Mouse (Mus musculus) adipocyte (in vitro differentiated cells): ENCODE measurements around the gene Hmcn2.

Experiments used
- DNase-seq: peaks from one replicate; pipeline ENCODE4 v3.0.0-alpha.2; 2016; ENCODE audit warnings: low spot score

Hmcn2 gene

DNA sequence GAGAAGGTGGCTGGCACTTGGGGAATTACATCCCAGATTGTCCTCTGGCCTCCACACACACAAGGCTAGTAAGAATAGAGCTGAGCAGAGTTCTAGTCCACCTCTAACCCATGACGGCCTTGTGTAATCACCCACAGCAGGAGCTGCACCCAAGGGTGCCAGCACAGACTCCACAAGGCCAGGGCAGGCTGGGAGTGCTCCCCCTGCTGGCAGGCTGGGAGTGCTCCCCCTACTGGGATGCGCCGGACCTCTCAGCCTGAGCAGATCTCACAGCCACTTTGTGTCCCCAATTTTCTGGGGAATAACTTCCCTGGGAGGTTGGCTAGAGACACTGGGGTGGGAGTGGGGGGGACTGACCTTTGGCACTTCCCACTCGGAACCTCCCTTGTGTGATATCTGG is 68.7 kb downstream of the Hmcn2 start:
- peak; percentile 11 for DNase-seq

GRCm38 (mm10) chr2:31416968-31417367 is 102.8 kb downstream of the Hmcn2 start:
- DNase-seq = no peak

- DNase-seq = no peak
These were observed 103.8 kb downstream of the Hmcn2 start for GRCm38 (mm10) chr2:31418021-31418420.

DNA sequence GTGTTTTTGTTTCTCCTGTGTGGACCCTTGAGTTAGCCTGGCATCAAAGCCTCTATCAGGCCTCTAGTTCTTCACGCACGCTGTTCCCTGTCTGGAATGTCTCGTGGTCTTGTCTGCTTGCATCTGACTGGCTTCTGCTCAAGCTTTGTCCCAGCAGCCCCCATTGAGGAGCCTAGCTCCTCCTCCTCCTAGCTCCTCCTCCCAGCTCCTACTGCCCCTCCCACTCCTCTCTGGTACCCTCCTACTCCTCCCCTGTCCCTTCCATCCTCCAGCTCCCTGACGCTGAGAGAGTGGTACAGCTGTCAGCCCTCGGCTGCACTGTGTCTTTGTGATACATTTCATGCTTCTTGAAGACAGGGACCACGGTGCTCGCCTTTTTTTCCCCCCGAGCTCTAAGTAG is 104.4 kb downstream of the Hmcn2 start:
- DNase-seq = no peak

DNA sequence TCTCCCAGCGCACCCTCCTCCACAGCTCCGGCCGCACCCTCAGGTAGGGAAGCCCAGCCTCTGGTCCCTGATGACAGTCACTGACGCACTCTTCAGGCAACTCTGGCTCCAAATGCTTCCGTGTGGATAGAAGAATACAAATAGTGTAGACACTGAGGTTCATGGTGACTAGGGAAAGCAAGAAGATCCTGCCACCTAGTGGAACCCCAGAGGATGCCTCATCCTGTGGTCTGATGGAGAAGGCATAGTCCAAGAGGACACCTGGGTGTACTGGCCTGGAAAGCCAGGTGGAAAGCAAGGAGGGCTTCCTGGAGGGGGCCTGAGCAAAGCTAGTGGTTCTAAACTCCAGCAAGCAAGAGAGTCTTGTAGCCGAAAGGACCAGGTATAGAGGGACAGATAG is 106.7 kb downstream of the Hmcn2 start:
- peak; percentile 24 for DNase-seq

GRCm38 (mm10) chr2:31422576-31422975 is 108.4 kb downstream of the Hmcn2 start:
- no peak for DNase-seq

DNA sequence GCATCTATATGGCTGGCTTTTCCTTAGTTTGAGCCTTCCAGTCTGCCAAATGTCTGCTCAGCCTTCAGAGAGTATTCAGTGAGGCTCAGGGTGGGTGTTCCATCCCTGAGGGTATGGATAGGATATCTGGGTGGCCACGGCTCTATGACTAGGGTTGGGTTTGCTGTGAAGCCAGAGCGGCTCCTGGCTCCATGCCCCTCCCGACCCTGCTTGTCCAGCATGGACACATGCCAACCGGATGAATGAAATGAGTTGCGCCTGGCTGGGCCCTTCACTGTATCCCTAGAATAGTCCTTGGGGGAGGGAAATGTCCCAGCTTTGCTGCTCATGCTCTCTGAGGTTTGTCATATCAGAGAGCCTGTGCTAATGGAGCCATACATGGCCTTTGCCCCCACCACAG is 117.3 kb downstream of the Hmcn2 start:
- DNase-seq = no peak

DNA sequence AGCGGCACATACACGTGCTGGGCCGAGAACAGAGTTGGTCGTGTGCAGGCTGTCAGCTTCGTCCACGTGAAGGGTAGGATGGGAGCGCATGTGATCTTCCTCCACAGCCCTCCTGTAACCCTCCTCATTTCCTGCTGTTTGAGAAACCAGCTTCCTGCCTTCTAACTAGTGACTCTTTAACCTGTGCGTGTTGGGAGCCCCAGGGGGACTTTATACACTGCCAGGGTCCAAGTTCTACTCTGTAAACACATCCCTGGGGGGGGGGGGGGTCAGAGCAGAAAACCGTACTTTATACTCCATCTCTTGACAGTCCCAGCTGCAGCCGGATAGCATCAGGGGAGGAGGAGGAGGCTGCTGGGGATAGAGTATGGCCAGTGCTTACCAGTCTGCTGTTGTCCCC is 120.5 kb downstream of the Hmcn2 start:
- DNase-seq = no peak

DNA sequence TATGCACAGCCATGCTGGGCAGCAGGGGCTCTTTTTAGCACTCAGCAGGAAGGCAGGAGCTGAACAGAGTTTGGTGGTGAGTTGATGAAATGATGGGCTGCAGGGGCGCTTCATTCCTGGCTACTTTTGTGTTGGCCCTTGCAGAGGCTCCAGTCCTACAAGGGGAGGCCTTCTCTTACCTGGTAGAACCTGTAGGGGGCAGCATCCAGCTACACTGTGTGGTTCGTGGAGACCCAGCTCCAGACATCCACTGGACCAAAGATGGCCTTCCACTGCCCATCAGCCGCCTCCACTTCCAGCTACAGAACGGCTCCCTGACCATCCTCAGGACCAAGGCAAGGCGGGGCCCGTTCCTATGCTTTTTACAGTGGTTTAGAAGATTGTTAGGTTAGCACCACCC is 121.4 kb downstream of the Hmcn2 start:
- DNase-seq = peak; percentile 80

- no peak for DNase-seq
These were observed 123.4 kb downstream of the Hmcn2 start for GRCm38 (mm10) chr2:31437480-31438245.

DNA sequence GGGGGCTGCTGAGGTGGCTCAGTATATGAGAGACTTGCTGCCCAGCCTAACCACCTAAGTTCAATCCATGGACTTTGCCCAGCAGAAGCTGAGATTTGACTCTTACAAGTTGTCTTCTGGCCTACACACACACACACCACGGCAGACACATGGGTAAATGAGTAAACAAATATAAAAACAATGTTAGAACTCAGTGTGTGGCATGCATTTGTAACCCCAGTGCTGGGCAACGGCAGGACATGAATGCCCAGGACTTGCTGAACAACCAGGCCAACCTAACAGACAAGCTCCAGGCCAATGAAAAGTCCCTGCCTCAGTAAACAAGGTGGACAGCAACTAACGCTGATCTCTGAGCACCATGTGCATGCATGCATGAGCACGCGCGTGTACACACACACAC is 125.4 kb downstream of the Hmcn2 start:
- DNase-seq = no peak

DNA sequence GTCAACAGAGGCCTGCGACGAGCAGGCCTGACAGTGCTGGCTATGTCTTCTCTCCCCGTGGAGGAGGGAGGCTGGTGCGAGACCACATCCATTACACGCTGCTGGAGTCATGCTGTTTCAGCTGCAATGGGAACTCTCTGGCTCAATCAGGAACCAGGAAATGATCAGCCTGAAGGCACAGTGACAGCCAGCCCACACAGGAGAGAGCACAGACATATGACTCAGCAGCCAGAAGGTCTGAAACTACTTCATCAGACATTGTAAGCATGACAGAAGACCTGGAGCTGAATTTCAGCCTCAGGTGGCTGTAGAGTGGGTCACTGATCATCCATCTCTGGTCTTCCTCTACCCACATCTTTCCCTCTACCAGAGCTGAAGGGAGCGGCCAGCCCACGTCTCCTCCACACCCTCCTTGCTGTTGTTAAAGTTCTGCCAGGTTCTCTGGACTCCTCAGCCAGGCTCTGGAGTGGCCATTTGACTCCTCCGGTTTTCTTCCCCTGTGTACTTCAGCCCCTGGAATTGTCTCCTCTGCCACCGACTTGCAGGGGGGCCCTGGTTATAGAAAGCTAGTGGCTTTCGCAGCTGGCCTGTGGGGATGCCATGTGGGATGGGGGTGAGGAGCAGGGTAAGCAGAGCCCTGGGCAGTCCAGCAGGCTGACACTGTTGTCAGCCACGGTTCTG is 128.4 kb downstream of the Hmcn2 start:
- DNase-seq = peak; percentile 71

DNA sequence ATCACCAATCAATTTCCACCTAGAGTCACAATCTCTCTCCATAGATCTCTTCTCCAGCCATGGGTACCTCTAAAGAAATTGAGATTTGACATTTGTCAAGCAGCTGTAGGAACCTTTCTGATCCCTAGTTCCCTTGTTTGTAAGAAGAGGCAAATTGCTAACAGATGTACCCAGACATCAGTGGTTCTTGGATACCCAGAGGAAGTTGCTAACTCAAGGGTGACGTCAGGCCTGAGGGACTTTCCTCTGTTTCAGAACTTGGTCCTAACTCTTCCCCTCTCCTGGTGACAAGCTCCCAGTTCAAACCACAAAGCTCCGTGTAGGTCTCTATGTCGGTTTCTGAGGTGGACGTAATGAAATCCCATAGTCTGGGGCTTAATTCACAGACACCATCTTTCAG is 131.8 kb downstream of the Hmcn2 start:
- DNase-seq = no peak

- no peak for DNase-seq
These were observed 132.2 kb downstream of the Hmcn2 start for GRCm38 (mm10) chr2:31446456-31446855.

GRCm38 (mm10) chr2:31447536-31447935 is 133.3 kb downstream of the Hmcn2 start:
- DNase-seq = no peak

GRCm38 (mm10) chr2:31448756-31449440 is 134.7 kb downstream of the Hmcn2 start:
- no peak for DNase-seq

DNA sequence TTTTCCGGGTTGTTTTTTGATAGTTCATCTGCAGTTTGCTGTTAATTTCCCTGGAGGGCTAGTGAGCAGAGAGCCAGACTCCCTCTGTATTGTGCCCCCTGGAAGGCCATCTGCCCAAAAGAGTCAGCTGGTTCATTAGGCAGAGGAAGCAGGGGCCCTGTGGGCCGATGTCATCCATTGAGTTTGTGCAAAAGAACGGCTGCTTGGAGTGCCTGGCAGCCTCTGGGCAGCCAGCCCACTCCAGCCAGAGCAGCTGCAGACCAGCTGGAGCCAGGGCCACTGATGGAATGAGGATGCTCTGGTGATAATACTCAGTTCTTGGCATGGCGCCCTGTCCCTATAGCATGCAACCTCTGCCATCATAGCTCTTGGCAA is 135.2 kb downstream of the Hmcn2 start:
- peak; percentile 86 for DNase-seq

DNA sequence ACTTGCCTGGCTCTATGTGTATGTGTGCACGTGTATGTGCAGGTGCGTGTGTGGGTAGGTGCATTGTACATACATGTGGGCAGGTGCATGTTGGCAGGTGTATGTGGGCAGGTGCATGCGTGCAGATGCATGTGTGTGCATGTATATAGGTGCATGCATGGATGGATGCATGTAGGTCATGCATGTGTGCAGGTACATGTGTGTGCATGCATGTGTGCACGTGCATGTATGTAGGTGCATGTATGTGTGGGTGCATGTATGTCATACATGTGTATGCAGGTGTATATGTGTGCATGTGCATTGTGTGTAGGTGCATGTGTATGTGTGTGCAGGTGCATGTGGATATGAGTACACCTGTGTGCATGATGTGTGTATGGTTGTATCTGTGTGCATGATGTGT is 135.7 kb downstream of the Hmcn2 start:
- DNase-seq = no peak

DNA sequence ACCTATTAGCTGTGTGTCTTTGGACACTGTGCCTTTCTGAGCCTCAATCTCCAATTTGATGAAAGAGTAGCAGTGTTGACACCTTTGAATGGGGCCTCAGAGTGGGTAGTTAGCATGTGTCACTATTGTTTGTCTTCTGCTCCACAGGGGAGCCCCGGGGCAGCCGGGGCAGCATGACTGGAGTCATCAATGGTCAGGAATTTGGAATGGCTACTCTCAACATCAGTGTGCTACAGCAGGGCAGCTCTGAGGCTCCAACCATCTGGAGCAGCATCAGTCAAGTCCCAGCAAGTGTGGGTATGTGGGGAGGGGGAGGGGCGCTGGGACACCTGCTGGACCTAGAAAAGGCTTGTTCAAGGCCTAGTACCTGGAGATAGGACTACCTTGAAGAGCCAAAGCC is 136.4 kb downstream of the Hmcn2 start:
- no peak for DNase-seq

GRCm38 (mm10) chr2:31451530-31451929 is 137.3 kb downstream of the Hmcn2 start:
- no peak for DNase-seq

GRCm38 (mm10) chr2:31453011-31453410 is 138.8 kb downstream of the Hmcn2 start:
- no peak for DNase-seq

GRCm38 (mm10) chr2:31453559-31454177 is 139.5 kb downstream of the Hmcn2 start:
- peak; percentile 30 for DNase-seq

GRCm38 (mm10) chr2:31454280-31454679 is 140.1 kb downstream of the Hmcn2 start:
- peak; percentile 42 for DNase-seq
